Mouse (Mus musculus) forebrain, postnatal 0 days (tissue): ENCODE results near the gene I830077J02Rik. TPM values are rescaled to one million over a fixed set of nuclear protein-coding genes. Genes with fewer than 3 reads are reported as not detected.

Source experiments
- ATAC-seq: fragments of 200-750 bp; cut with Nextera tagmentation; 2 replicates; pipeline ENCODE4 v1.8.0; 2017; ENCODE audit warnings: mild to moderate bottlenecking, moderate library complexity
- DNase-seq: peaks from one replicate; pipeline ENCODE4 v3.0.0-alpha.2; 2015
- H3K27ac ChIP-seq: fragments of 300-500 bp; sonication (generic); 2 replicates; pipeline ENCODE4 v1.5.1; 2014; ENCODE audit warnings: low read depth, mild to moderate bottlenecking, antibody characterized with exemption, low read length, moderate library complexity, mixed read lengths
- H3K27me3 ChIP-seq: fragments of 300-500 bp; sonication (generic); 2 replicates; pipeline ENCODE4 v1.6.1; 2014; ENCODE audit warnings: mild to moderate bottlenecking, low read length, mixed read lengths; ENCODE audit not compliant: insufficient read depth
- H3K36me3 ChIP-seq: fragments of 300-500 bp; sonication (generic); 2 replicates; pipeline ENCODE4 v1.6.1; 2014; ENCODE audit warnings: mild to moderate bottlenecking, moderate library complexity; ENCODE audit not compliant: insufficient read depth
- H3K4me1 ChIP-seq: fragments of 300-500 bp; sonication (generic); 2 replicates; pipeline ENCODE4 v1.6.1; 2014; ENCODE audit warnings: antibody characterized with exemption; ENCODE audit not compliant: insufficient read depth
- H3K4me2 ChIP-seq: fragments of 300-500 bp; sonication (generic); 2 replicates; pipeline ENCODE4 v1.6.1; 2014; ENCODE audit warnings: low read depth, mild to moderate bottlenecking, moderate library complexity
- H3K4me3 ChIP-seq: fragments of 300-500 bp; sonication (generic); 2 replicates; pipeline ENCODE4 v1.5.1; 2014; ENCODE audit warnings: low read depth, low read length, mixed read lengths
- H3K9ac ChIP-seq: fragments of 300-500 bp; sonication (generic); 2 replicates; pipeline ENCODE4 v1.6.1; 2014; ENCODE audit warnings: mild to moderate bottlenecking
- H3K9me3 ChIP-seq: fragments of 300-500 bp; sonication (generic); 2 replicates; pipeline ENCODE4 v1.6.1; 2016; ENCODE audit warnings: low read length
- CTCF ChIP-seq: sonication (generic); IDR thresholded peaks from 2 replicates; pipeline ENCODE4 v1.5.1; 2016; ENCODE audit warnings: antibody characterized with exemption, control low read depth, low read depth
- WGBS: fragments of 180-500 bp; shearing (Covaris S2); extraction: QIAGEN DNeasy Blood & Tissue Kit; methylation state at CpG from one replicate; pipeline ENCODE4 v1.1.7; 2014; 5-methylcytosine and 5-hydroxymethylcytosine counted together
- polyA plus RNA-seq: library from polyadenylated mRNA; unstranded; fragments of >200 nt; fragmentation: Nextera tagmentation; extraction: Ambion mirVana; gene quantifications from 2 replicates; pipeline ENCODE4 v1.2.1, GENCODE M21; 2015
- total RNA-seq: library from RNA; depleted of rRNA; stranded (reverse); fragments of >200 nt; gene quantifications from 2 replicates; pipeline ENCODE4 v1.2.3, GENCODE M21; 2014

I830077J02Rik gene
- total and polyA plus RNA-seq, 2 experiments from 2014 or later: 0.19 to 0.22 TPM

DNA sequence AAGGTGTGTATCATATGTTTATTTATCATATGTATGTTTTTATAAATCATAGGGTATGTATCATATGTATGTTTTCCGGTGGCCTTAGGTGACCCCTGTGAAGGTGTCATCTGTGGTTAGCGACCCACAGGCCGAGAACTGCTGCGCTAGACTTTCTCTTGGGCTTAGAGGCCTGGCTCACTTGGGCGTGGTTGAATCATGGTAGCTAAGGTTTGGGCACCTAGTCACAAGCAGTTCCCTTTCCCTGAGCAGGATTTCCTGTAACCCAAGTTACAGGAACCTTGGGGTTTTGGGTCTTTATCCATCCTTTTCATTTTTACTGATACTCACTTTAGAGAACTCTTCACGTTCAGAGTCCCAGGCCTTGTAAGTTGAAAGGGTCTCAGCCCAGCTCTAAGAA, 32.2 kb downstream of the I830077J02Rik start:
- Histone ChIP-seq H3K4me1 (no peaks in the 10 kb centered on the region), H3K9ac (no peak overlapping the region), H3K36me3 (no peaks in the 10 kb centered on the region), H3K4me3 (no peak overlapping the region), H3K27me3 (no peaks in the 10 kb centered on the region), H3K4me2 (no peak overlapping the region), H3K27ac (no peak overlapping the region), H3K9me3 (no peaks in the 10 kb centered on the region)
- ATAC-seq (no peak), DNase-seq (no peak)
- 80% methylated on average over 6 of the region's 6 CpGs for WGBS
- TF ChIP-seq CTCF: no peak

- ATAC-seq (peak; percentile 82), DNase-seq (peak; percentile 86)
- H3K36me3 ChIP-seq: no peaks in the 10 kb centered on the region
- no peaks in the 10 kb centered on the region for H3K4me1 ChIP-seq
- 40% methylated on average over 8 of the region's 8 CpGs for WGBS
- no peak overlapping the region for H3K9ac ChIP-seq
- H3K4me2 ChIP-seq: no peak overlapping the region
- no peak overlapping the region for H3K27ac ChIP-seq
- H3K9me3 ChIP-seq: no peaks in the 10 kb centered on the region
- no peak overlapping the region for H3K4me3 ChIP-seq
- TF ChIP-seq CTCF: peak; percentile 96
- no peaks in the 10 kb centered on the region for H3K27me3 ChIP-seq
Observed at GRCm38 (mm10) chr3:105899394-105900147, 32.9 kb downstream of the I830077J02Rik start.

- no peaks in the 10 kb centered on the region for H3K4me1 ChIP-seq
- no peak overlapping the region for H3K4me3 ChIP-seq
- no peak for DNase-seq
- ATAC-seq: no peak
- no peak overlapping the region for H3K4me2 ChIP-seq
- no peaks in the 10 kb centered on the region for H3K27me3 ChIP-seq
- H3K27ac ChIP-seq: no peak overlapping the region
- no peaks in the 10 kb centered on the region for H3K36me3 ChIP-seq
- no peaks in the 10 kb centered on the region for H3K9me3 ChIP-seq
- no peak for TF ChIP-seq CTCF
- no peak overlapping the region for H3K9ac ChIP-seq
- 91% methylated on average over 11 of the region's 11 CpGs for WGBS
Observed at GRCm38 (mm10) chr3:105898861-105899260, 33.6 kb downstream of the I830077J02Rik start.

- Histone ChIP-seq H3K4me3 (no peak overlapping the region), H3K27me3 (no peaks in the 10 kb centered on the region), H3K4me1 (no peaks in the 10 kb centered on the region), H3K36me3 (no peaks in the 10 kb centered on the region), H3K9ac (no peak overlapping the region), H3K9me3 (no peaks in the 10 kb centered on the region), H3K27ac (no peak overlapping the region), H3K4me2 (no peak overlapping the region)
- DNase-seq: no peak
- TF ChIP-seq CTCF: no peak
- WGBS: 90% methylated on average over 2 of the region's 2 CpGs
- ATAC-seq: no peak
Observed at GRCm38 (mm10) chr3:105898325-105898724, 34.1 kb downstream of the I830077J02Rik start.

- H3K9me3 ChIP-seq: no peaks in the 10 kb centered on the region
- H3K4me1 ChIP-seq: no peaks in the 10 kb centered on the region
- H3K4me3 ChIP-seq: no peak overlapping the region
- WGBS: 76% methylated on average over 3 of the region's 3 CpGs
- no peak for DNase-seq
- no peak overlapping the region for H3K27ac ChIP-seq
- H3K27me3 ChIP-seq: no peaks in the 10 kb centered on the region
- no peak for ATAC-seq
- no peak overlapping the region for H3K9ac ChIP-seq
- no peaks in the 10 kb centered on the region for H3K36me3 ChIP-seq
- no peak for TF ChIP-seq CTCF
- H3K4me2 ChIP-seq: no peak overlapping the region
Observed at GRCm38 (mm10) chr3:105896811-105897210, 35.7 kb downstream of the I830077J02Rik start.

DNA sequence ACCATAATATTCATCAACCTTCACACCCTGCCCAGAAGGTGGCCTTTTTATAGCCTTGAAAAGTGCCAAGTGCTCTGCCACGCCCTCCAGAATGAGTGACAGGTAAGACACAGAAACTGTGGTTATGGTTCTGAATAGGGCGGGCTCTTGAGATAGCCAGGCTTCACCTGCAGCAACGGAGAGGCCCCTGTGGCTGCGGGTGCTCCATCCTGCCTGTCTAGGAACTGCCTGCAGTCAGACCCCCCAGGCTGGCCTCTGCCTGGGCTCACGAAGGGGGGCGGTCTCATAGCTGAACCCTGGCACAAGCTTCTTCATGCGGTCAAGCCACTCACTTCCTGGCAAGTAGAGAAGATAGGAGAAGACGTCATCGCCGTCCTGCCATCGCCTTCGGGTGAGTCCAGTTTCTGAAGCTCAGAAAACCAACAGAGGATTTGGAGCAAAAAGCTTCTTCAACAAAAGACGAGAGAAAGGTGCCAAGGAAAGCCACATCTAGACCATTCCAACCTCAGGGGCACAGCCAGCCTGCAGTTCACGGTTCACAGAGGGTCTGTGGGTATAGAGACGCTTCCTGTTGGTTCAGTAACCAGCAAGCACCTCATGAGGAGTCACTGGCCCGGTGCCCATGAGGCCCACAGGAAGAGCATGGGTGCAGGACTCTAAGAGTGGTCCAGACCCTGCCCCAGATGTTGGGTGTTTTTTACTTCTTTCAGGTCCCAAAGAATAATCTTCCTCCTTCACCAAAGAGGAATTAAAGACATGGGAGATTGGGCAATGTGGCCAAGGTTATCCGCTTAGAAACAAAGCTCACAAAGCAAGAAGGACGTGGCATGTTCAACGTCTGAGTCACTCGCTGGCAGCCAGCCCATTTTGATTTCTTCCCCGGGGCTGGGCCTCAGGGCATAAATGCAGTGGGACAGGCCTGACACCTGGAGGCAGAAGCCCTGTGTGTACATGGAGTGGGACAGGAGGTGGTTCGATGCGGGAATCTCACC, 37.6 kb downstream of the I830077J02Rik start:
- 69% methylated on average over 23 of the region's 23 CpGs for WGBS
- Histone ChIP-seq H3K27me3 (no peaks in the 10 kb centered on the region), H3K36me3 (no peaks in the 10 kb centered on the region), H3K9me3 (no peaks in the 10 kb centered on the region), H3K4me3 (no peak overlapping the region), H3K4me2 (no peak overlapping the region), H3K27ac (no peak overlapping the region), H3K4me1 (no peaks in the 10 kb centered on the region), H3K9ac (no peak overlapping the region)
- DNase-seq: peak; percentile 46
- ATAC-seq: no peak; the same call in 1 of the 2 replicates
- TF ChIP-seq CTCF: peak; percentile 41
